Mouse (Mus musculus): ENCODE measurements around the gene Tas2r116.

Tas2r116 gene

DNA sequence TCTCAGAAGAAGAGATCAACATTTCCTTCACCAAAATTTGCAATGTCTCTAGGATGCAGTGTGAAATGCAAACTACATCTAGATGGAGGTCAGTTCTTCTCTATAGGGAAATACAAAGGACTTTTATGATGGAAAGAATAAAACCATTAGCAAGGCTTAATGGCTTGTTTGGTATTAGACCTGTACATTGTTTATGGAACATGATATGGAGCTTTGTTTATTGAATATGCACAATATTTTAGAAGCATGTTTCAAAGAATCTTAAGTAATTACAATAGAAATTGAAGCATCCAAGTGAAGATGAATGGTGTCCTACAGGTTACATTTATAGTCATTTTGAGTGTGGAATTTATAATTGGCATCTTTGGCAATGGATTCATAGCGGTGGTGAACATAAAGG lies at the start of gene Tas2r116:
Gene Tas2r116, plus strand, starts transcription at position 301 of the 400 bp plus-strand sequence.
- DNase-seq (ENCODE audit: low read depth, low spot score) = no peak

GRCm38 (mm10) chr6:132846842-132847241 lies 8.4 kb upstream of the Tas2r116 start, which contains the start of gene Tas2r123:
Gene Tas2r123, plus strand, starts transcription at chr6:132847142.
- no peak for DNase-seq (ENCODE audit: low read depth, low spot score)

DNA sequence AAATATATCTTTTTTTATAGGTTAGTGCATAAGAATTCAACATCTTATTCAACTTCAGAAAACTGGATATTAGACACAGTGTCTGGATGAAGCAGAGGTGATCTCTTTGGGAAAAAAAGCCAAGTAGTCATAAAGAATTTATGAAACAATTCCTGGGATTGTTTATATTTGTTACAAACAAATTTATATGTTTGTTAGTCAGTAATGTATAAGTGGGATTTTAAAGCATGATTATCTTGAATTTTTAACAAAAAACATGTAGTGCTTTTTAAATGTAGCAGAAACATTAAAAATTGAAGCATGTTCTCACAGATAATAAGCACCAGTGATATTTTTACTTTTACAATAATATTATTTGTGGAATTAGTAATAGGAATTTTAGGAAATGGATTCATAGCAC lies 12.5 kb downstream of the Tas2r116 start, which contains the start of gene Tas2r110:
Gene Tas2r110, plus strand, starts transcription at position 301 of the 400 bp plus-strand sequence.
- no peak for DNase-seq (ENCODE audit: low read depth, low spot score)

DNA sequence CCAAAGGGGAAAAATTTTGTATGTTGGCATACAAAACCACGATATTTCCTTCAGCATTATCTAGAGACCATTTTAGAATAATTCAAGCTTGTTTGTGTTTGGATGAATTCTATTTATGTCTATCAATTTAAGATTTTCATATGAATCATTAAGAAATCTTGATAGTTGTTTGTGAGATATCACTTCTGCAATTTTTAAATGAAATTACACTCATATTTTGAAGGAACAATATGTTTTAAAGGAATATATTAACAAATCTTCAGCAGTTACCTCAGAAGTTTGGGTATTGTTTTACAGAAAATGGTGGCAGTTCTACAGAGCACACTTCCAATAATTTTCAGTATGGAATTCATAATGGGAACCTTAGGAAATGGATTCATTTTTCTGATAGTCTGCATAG lies 37.5 kb downstream of the Tas2r116 start, which contains the start of gene Tas2r113:
Gene Tas2r113, plus strand, starts transcription at position 301 of the 400 bp plus-strand sequence.
- DNase-seq (ENCODE audit: low read depth, low spot score) = no peak

Data from A20 (cell line).